Mouse (Mus musculus): Measurements from ENCODE around the gene Gpa33. TPM values are rescaled to one million over a fixed set of nuclear protein-coding genes. Genes with fewer than 3 reads are reported as not detected.

Gene Gpa33
- 0.13 and 0.22 TPM in 2 replicates for polyA plus RNA-seq (2012; rRNA removed)

DNA sequence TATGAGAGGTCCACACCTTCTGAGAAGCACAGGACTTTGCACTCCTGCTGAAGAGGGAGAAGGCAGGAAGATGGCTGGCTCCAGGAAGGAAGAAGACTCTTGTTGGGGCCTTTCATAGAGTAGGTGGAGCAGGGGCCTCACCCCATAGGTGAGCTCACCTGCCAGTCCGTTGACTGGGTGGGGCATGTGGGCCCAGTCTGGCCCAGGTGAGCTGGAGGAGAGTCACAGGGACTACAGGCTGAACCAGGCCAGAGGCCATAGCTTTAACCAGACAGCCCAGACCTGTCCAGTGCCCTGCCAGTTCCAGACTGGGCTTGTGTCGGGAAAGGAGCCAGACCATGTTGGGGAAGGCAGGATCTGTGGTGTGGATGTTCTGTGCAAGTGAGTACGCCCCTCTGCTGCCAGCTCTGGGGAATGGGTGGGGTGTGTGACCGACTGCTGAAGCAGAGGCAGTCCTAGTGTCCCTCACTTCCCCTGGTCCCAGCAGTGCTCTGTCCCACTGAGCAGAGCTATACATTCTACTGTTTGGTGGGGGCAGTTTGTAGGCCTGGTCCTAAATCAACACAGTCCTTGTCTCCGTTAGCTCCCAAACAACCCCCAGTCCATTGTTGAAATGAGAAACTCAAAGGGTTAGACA lies at the start of gene Gpa33:
Gene Gpa33, plus strand, starts transcription at position 15 of the 637 bp plus-strand sequence.

GRCm38 (mm10) chr1:166127719-166128118 lies 2.3 kb upstream of the Gpa33 start, which contains the start of gene Dusp27:
TSS of gene Dusp27 (minus strand) at chr1:166127922.

Other genes with a start within 250 kb of the Gpa33 start
- 10.0 and 13.7 TPM in 2 replicates for gene Pou2f1, start 127.6 kb upstream of the Gpa33 start, polyA plus RNA-seq (2012; rRNA removed)
- 2.1 and 2.5 TPM in 2 replicates for gene Dusp27, start 2.3 kb upstream of the Gpa33 start, polyA plus RNA-seq (2012; rRNA removed)
- 0.04 TPM in 1 of 2 replicates, not detected in the other for gene Mael, start 108.5 kb downstream of the Gpa33 start, polyA plus RNA-seq (2012; rRNA removed)
- 9.8 and 16.3 TPM in 2 replicates for gene Ildr2, start 123.9 kb downstream of the Gpa33 start, polyA plus RNA-seq (2012; rRNA removed)
- gene Tada1, start 248.9 kb downstream of the Gpa33 start, polyA plus RNA-seq (2012; rRNA removed), result 46.0 and 58.2 TPM in 2 replicates

All from central nervous system, embryonic 11.5 days (tissue).